Mouse (Mus musculus): Measurements from ENCODE around the gene Krt222. TPM values are rescaled to one million over a fixed set of nuclear protein-coding genes. Genes with fewer than 3 reads are reported as not detected.

Krt222 gene
- 2.1 and 3.1 TPM in 2 replicates for polyA plus RNA-seq (2015; fragmentation: Nextera tagmentation; extraction: Ambion mirVana)

DNA sequence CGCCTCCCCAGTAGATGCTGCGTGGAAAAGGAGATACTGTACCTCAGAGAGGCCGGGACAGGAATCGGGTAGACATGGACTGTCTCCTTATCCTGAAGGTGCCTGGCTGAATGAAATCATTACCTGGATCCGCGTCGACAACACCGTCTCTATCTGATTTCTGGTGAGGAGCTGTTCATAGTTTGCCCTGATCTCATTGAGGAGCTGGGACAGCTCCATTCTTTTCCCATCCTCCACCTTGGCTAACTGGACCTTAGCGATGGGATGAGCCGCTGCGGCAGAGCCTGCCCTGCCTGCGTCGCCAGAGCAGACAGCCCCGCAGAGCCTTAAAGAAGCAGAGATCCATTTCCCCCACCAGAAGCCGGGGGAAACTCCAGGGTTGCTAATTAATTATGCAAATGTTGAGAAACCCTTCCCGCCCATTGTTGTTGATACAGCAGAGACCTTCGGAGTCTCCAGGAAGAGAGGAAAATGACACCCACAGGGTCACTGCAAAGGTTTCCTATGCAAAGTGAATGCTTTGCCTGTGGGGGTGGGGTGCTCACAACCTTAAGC is at the start of gene Krt222:
TSS of gene Krt222 (minus strand) at position 266 of the 555 bp plus-strand sequence.
- 5% methylated on average over 17 of the region's 17 CpGs for WGBS
- H3K4me2 ChIP-seq, result peak within 1 kb of the TSS; percentile 76
- H3K4me3 ChIP-seq, result peak within 1 kb of the TSS; percentile 52
- H3K9ac ChIP-seq, result peak within 1 kb of the TSS; percentile 46
- peak within 1 kb of the TSS; percentile 61 for H3K27ac ChIP-seq
- no peaks in the 10 kb centered on the region for H3K9me3 ChIP-seq (replicated peaks)
- no peaks in the 10 kb centered on the region for H3K36me3 ChIP-seq
- H3K27me3 ChIP-seq, result no peaks in the 10 kb centered on the region
- ATAC-seq (replicated peaks; ENCODE audit: insufficient number of reproducible peaks, insufficient read depth, low FRiP score, low read depth), result no peak
- peaks cover 10% of the 10 kb centered on the region for H3K4me1 ChIP-seq (replicated peaks)

DNA sequence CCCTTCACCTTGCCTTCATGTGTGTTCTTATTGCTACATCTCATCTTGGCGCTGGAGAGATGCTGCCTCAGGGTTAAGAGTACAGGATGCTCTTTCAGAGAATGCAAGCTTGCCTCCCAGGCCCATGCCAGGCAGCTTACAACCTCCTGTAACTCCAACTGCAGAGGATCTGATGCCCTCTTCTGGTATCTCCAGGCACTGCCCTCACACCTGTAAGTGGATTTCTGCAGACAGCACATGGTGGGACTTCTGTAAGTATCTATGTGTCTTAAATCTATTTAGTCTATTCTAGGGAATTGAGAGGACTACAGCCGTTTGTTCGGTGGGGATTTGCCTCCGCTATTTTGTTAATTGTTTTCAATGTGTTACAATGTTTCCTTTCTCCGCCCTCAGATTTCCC is 49.0 kb upstream of the Krt222 start:
- no peak for ATAC-seq (replicated peaks; ENCODE audit: insufficient number of reproducible peaks, insufficient read depth, low FRiP score, low read depth)
- WGBS, result 51% methylated on average over 5 of the region's 5 CpGs
- H3K4me1 ChIP-seq (replicated peaks), result no peaks in the 10 kb centered on the region
- peaks cover 8% of the 10 kb centered on the region for H3K27me3 ChIP-seq
- no peak overlapping the region for H3K9ac ChIP-seq
- H3K27ac ChIP-seq, result no peak overlapping the region
- no peak overlapping the region for H3K4me2 ChIP-seq
- no peaks in the 10 kb centered on the region for H3K36me3 ChIP-seq
- H3K4me3 ChIP-seq, result no peak overlapping the region
- H3K9me3 ChIP-seq (replicated peaks), result no peaks in the 10 kb centered on the region

DNA sequence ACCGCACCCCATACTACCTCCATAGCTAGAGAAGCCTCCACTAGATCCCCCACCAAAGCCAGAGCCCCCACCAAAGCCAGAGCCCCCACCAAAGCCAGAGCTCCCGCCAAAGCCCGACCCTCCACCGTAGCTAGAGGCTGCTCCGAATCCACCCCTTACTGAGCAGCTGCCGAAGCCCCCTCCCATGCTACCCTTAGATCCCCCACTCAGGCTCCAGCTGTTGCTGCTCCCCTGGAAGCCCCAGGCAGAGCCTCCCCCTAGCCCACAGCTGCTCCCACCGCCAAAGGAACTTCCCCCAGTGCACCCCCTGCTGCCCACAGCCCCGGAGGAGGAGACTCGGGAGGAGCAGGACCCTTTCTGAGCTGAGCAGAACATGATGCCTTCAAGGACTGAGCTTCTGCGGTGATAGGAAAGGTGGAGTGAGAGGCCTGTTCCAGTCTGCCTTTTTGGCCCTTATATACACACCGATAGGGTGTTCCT is 41.0 kb upstream of the Krt222 start, which contains the start of gene Krt24:
TSS of gene Krt24 (minus strand) at position 430 of the 480 bp plus-strand sequence.
- no peak within 1 kb of the TSS for H3K27ac ChIP-seq

DNA sequence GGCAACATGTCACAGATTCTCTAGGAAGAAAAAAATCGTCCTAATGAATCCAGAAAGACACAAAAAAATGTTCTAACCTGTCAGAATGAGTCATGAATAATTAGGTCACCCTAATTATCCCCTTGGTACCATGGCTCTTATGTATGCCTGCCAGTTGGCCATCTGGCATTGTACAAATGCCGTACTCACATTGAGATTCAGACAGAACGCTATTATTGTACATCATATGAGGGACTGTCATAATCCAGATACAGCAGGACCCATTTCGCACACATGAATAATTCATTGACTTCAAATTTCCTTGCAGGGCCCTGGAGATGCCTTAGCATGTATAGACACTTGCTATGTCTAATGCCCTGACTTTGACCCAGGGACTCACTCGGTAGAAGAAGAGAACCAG is 40.1 kb upstream of the Krt222 start:
- H3K9me3 ChIP-seq (replicated peaks), result no peaks in the 10 kb centered on the region
- no peak overlapping the region for H3K9ac ChIP-seq
- ATAC-seq (replicated peaks; ENCODE audit: insufficient number of reproducible peaks, insufficient read depth, low FRiP score, low read depth), result no peak
- no peaks in the 10 kb centered on the region for H3K27me3 ChIP-seq
- H3K4me3 ChIP-seq, result no peak overlapping the region
- H3K27ac ChIP-seq, result no peak overlapping the region
- H3K4me1 ChIP-seq (replicated peaks), result no peaks in the 10 kb centered on the region
- H3K36me3 ChIP-seq, result no peaks in the 10 kb centered on the region
- 78% methylated on average over 5 of the region's 5 CpGs for WGBS
- H3K4me2 ChIP-seq, result no peak overlapping the region

More for the DNA sequence above, 41.0 kb upstream of the Krt222 start, which contains the start of gene Krt24:
- Histone ChIP-seq H3K9me3 (replicated peaks) (no peaks in the 10 kb centered on the region), H3K4me3 (no peak within 1 kb of the TSS), H3K36me3 (no peaks in the 10 kb centered on the region), H3K9ac (no peak within 1 kb of the TSS), H3K4me1 (replicated peaks) (no peaks in the 10 kb centered on the region), H3K4me2 (no peak within 1 kb of the TSS), H3K27me3 (no peaks in the 10 kb centered on the region)
- no peak for ATAC-seq (replicated peaks; ENCODE audit: insufficient number of reproducible peaks, insufficient read depth, low FRiP score, low read depth)
- 41% methylated on average over 11 of the region's 11 CpGs for WGBS

DNA sequence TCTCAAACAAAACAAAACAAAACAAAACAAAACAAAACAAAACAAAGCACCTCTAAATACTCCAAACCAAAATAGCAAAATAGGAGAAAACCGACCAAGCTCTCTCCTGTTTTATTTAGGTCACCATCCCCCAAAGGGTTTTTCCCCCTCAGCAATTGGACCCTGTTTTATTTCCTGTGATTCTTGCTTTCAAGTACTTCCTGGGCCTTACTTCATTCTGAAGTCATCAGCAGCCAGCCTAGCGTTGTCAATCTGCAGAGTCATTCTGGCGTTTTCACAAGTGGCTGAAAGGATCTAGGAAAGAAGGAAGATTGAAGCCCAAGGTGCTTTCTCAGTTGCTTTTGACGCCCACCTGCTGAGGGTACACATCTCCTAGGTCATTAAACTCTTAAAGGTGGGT is 39.4 kb upstream of the Krt222 start:
- no peaks in the 10 kb centered on the region for H3K27me3 ChIP-seq
- no peaks in the 10 kb centered on the region for H3K9me3 ChIP-seq (replicated peaks)
- H3K4me3 ChIP-seq, result no peak overlapping the region
- H3K27ac ChIP-seq, result no peak overlapping the region
- H3K9ac ChIP-seq, result no peak overlapping the region
- ATAC-seq (replicated peaks; ENCODE audit: insufficient number of reproducible peaks, insufficient read depth, low FRiP score, low read depth), result no peak
- no peak overlapping the region for H3K4me2 ChIP-seq
- H3K4me1 ChIP-seq (replicated peaks), result no peaks in the 10 kb centered on the region
- no peaks in the 10 kb centered on the region for H3K36me3 ChIP-seq
- WGBS, result 52% methylated on average over 4 of the region's 4 CpGs

DNA sequence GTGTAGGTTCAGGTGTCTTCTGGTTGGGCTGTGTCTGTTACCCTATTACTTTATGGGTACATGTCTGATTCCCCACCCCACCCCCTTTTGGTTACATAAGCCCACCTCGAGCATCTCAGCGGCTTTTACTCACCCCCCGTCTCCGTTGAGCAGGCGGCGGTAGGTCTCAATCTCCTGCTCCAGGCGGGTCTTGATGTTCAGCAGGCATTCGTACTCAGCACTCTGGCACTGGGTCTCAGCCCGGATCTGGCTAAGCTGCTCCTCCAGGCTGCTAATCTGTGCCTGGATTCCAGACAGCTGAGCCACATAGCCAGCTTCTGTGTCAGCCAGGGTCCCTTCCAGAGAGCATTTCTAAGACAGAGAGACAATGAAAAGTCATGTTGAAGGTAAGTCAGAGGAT is 37.2 kb upstream of the Krt222 start:
- no peak overlapping the region for H3K27ac ChIP-seq
- H3K4me3 ChIP-seq, result no peak overlapping the region
- no peak overlapping the region for H3K9ac ChIP-seq
- H3K4me1 ChIP-seq (replicated peaks), result no peaks in the 10 kb centered on the region
- WGBS, result 41% methylated on average over 9 of the region's 9 CpGs
- no peak for ATAC-seq (replicated peaks; ENCODE audit: insufficient number of reproducible peaks, insufficient read depth, low FRiP score, low read depth)
- no peak overlapping the region for H3K4me2 ChIP-seq
- H3K36me3 ChIP-seq, result no peaks in the 10 kb centered on the region
- no peaks in the 10 kb centered on the region for H3K27me3 ChIP-seq
- H3K9me3 ChIP-seq (replicated peaks), result no peaks in the 10 kb centered on the region

DNA sequence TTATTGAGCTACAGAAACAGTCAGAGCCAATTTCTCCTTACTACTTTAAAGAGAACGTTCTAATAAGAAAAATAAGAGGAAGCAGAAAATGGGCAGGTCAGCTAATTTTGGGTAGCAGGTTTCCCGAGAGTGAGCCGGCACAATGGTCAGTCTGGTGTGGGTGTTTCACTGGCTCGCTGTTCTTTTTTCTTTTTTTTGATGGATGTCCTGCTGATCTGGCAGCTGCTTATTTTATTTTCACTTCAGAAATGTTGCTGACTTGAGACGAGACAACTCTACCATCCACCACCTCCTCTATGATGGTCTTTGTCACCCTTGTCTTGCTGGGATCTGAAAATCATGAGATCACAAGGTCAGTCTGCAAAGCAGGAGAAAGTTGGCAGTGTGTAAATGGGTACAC is 36.1 kb upstream of the Krt222 start:
- Histone ChIP-seq H3K4me1 (replicated peaks) (no peaks in the 10 kb centered on the region), H3K27ac (no peak overlapping the region), H3K4me2 (no peak overlapping the region), H3K9ac (no peak overlapping the region), H3K4me3 (no peak overlapping the region), H3K36me3 (no peaks in the 10 kb centered on the region), H3K27me3 (no peaks in the 10 kb centered on the region), H3K9me3 (replicated peaks) (no peaks in the 10 kb centered on the region)
- no peak for ATAC-seq (replicated peaks; ENCODE audit: insufficient number of reproducible peaks, insufficient read depth, low FRiP score, low read depth)
- whole genome bisulfite sequencing, result 67% methylated on average over 5 of the region's 5 CpGs

DNA sequence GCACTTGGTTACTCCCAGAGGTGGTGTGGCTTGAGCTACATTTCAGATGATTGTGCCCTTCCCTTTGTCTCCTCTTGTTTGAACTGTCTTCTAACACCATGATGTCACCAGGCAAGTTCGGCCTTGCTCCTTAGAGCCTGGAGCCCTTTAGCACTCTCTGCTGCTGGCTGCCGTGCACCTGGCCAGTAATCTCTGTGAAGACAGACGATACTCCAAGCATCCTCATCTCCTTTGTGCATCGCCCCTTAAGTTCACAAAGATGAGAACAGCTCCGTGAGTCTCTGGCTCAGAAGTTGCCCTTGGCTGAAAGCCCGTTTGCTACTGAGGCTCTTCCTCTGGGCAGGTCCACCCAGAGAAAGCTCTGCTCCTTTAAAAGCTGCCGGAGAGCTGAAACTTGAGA is 32.9 kb upstream of the Krt222 start:
- no peak overlapping the region for H3K27ac ChIP-seq
- no peaks in the 10 kb centered on the region for H3K36me3 ChIP-seq

DNA sequence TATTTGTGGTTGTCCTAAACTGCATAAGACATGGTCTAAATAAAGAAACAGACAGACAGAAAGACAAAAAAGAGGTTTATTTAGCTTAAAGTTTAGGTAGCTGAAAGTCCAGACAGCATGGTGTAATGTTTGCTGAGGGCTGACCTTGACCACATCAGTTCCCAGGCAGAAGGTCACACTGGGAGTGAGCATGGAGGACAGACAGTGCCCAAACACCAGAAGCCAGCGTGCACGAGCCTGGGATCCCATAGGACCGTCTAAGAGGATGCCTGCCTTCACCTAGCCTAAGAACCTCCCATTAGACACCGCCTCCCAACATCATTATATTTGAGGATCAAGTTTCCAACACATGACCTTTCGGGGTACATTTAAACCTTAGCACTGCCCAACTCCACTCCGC is 31.7 kb upstream of the Krt222 start:
- Histone ChIP-seq H3K36me3 (no peaks in the 10 kb centered on the region), H3K9me3 (replicated peaks) (no peaks in the 10 kb centered on the region), H3K27ac (no peak overlapping the region), H3K4me3 (no peak overlapping the region), H3K4me1 (replicated peaks) (no peaks in the 10 kb centered on the region), H3K27me3 (no peaks in the 10 kb centered on the region), H3K4me2 (no peak overlapping the region), H3K9ac (no peak overlapping the region)
- no peak for ATAC-seq (replicated peaks; ENCODE audit: insufficient number of reproducible peaks, insufficient read depth, low FRiP score, low read depth)
- 72% methylated on average over 6 of the region's 6 CpGs for WGBS

More for the DNA sequence above, 32.9 kb upstream of the Krt222 start:
- Histone ChIP-seq H3K9me3 (replicated peaks) (no peaks in the 10 kb centered on the region), H3K4me1 (replicated peaks) (no peaks in the 10 kb centered on the region), H3K9ac (no peak overlapping the region), H3K27me3 (no peaks in the 10 kb centered on the region), H3K4me3 (no peak overlapping the region), H3K4me2 (no peak overlapping the region)
- 52% methylated on average over 7 of the region's 7 CpGs for WGBS
- ATAC-seq (replicated peaks; ENCODE audit: insufficient number of reproducible peaks, insufficient read depth, low FRiP score, low read depth), result no peak

DNA sequence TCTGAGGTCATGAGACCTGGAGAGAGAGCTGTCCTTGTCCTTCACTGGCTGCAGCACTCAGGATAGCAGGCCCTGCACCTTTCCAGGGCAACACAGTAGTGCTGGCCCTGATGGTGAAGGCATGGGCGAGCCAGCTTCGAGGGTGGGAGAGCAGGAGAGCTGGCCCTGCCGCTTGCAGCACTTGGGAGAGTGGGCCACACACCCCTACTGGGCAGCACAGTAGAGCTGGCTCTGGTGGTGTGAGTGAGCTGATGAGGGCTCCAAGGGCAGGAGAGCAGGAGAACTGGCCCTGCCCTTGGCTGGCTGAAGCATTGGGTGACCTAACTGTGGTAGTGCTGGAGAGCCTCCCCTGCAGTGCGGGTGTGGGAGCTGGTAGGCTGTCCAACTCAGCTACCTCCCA is 28.8 kb upstream of the Krt222 start:
- no peak for ATAC-seq (replicated peaks; ENCODE audit: insufficient number of reproducible peaks, insufficient read depth, low FRiP score, low read depth)
- Histone ChIP-seq H3K4me1 (replicated peaks) (no peaks in the 10 kb centered on the region), H3K27me3 (no peaks in the 10 kb centered on the region), H3K4me3 (no peak overlapping the region), H3K9ac (no peak overlapping the region), H3K27ac (no peak overlapping the region), H3K4me2 (no peak overlapping the region), H3K36me3 (no peaks in the 10 kb centered on the region), H3K9me3 (replicated peaks) (no peaks in the 10 kb centered on the region)
- 77% methylated on average over 4 of the region's 4 CpGs for WGBS

DNA sequence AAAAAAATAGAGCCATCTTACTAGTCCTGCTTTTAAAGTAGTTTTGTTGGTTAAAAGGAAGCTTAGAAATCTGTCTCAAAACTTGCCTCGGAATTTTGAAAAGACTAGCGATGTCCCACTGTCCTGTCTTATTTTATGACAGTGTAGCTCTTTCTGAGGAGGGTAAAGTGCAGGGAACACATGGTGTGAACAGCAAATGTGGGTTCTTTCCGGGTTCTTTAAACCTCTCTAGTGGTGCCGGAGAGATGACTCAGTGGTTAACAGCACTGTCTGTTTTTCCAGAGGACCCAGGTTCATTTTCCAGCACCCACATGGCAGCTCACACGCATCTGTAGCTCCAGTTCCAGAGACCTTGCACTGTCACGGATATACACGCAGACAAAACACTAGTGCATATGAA is 25.3 kb upstream of the Krt222 start:
- Histone ChIP-seq H3K4me2 (no peak overlapping the region), H3K27ac (no peak overlapping the region), H3K27me3 (no peaks in the 10 kb centered on the region), H3K36me3 (no peaks in the 10 kb centered on the region), H3K4me3 (no peak overlapping the region), H3K9ac (no peak overlapping the region), H3K9me3 (replicated peaks) (no peaks in the 10 kb centered on the region), H3K4me1 (replicated peaks) (peaks cover 4% of the 10 kb centered on the region; the same call in 1 of the 2 replicates)
- no peak for ATAC-seq (replicated peaks; ENCODE audit: insufficient number of reproducible peaks, insufficient read depth, low FRiP score, low read depth)
- 72% methylated on average over 7 of the region's 7 CpGs for WGBS

DNA sequence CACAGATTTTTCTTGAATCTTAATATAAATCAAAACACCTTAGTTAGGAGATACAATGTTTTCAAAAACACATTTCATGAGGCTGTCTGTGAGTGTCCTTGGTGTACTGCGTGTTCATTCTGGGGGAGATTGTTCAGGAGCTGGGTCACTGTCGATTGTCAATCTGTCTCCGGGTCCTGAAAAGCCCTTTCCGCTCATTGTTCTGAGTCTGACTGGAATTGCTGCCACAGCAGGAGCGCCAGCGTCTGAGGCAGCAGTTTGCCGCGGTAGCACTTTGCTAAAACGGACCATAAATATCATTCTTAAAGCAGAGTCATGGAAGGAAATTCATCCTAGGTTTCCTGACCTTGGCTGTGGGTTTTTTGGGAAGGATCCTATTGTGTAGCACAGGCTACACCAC is 21.9 kb upstream of the Krt222 start:
- Histone ChIP-seq H3K4me1 (replicated peaks) (peaks cover 4% of the 10 kb centered on the region; the same call in 1 of the 2 replicates), H3K36me3 (no peaks in the 10 kb centered on the region), H3K4me2 (no peak overlapping the region), H3K4me3 (no peak overlapping the region), H3K27me3 (no peaks in the 10 kb centered on the region), H3K9me3 (replicated peaks) (no peaks in the 10 kb centered on the region), H3K27ac (peak overlapping the region; percentile 63), H3K9ac (no peak overlapping the region)
- no peak for ATAC-seq (replicated peaks; ENCODE audit: insufficient number of reproducible peaks, insufficient read depth, low FRiP score, low read depth)
- WGBS, result 34% methylated on average over 9 of the region's 9 CpGs
